Mouse (Mus musculus) right cerebral cortex, postnatal 36 days (tissue): ENCODE results near the gene B3gnt8.
"Not testable (repeated sequence)": the region's sequence is repeated elsewhere in the genome, so short reads cannot be mapped to it uniquely, and the experiment has no call there.

ENCODE experiments used
- DNase-seq, 2 experiments: peaks; one replicate each; pipeline ENCODE4 v3.0.0; 2022; ENCODE audit warnings: low spot score in 2 of 2, mixed read lengths in 1 of 2

B3gnt8 gene

DNA sequence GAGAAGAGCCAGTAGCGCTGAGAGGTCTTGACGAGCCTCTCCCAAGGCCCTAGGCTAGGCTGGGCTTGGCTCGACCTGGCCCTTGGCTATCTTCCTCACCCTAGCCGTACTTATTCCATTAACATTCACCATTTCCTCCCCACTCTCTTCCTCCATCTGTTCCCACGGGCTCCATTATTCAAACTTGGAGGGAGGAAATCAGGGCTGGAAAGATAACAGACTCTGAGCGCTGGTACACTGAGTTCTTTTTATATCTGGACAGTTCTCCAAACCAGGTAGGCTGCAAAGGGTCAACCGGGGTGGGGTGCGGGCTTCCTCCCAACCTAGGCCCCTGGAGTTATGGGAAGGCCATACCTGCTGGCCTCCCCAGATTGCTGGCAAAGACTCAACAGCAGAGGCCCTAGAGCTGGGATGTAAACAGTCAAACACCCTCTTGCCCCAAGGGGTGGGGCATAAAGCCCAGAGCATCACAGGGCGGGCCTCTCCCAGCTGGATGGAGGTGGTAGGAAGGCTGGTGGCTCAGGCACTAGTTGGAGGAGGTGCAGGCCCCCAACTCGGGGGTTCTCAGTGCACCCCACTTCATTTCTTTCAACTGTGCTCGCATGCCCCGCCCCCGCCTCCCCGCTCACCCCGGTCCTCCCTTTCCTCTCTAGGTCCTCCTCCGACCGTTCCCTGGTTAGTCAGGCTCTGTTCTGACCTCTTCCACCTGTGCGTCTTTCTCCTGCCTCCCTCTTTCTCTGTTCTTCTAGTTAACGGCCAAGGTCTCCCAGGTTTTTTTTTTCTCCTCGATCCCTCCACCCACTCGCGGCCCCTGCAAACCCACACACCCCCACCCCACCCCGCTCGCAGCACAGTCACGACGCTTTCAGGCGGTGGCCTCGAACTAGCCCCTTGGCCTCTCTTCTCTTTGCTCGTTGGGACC, at the start of gene B3gnt8:
TSS of gene B3gnt8 (plus strand) at position 146 of the 922 bp plus-strand sequence.
- DNase-seq: no peak

DNA sequence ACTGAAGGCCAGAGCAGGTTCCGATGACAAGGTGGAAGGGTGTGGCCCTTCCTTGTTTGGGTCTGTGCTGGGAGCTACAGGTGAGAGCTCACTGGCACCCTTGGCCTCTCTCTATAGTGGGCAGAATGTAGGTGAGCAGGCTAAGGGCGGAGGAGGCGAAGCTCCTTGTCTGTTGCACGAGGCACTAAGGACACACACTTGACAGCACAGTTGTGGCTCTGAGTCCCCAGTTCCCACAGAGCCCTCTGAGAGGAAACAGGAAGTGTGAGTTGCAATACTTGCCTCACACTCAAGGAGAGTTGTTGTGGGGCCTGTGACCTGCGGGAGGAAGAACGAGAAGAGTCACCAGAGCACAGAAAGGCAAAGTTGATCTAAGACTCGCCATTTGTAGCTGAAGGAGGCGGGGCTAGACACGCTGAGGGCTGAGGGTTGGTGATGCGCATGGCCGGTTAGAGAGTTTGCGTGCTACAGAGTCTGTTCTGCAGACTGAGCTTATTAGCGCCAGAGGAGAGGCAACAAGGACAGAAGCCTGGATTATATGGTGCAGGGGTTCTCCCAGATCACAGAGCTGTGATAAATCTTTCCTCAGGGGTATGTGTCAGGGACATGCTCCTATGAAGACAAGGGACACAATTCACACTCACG, 49.5 kb upstream of the B3gnt8 start:
- not testable (repeated sequence) for DNase-seq

DNA sequence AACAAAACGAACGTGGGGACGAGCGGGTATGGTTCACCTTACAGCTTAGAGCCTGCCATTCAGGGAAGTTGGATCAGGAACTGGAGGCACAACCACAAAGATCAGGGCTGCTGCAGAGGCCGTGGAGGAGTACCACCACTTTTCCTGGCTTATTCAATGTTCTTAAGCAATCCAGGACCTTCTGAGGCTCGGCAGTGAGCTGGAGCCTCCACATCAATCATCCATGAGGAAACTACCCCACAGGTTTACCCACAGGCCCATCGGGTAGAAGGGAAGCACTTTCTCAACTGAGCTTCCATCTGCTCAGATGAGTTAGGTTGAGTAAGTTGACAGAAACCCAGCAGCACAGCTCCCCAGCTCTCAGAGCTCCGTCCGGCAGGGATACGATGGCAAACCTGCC, 47.0 kb upstream of the B3gnt8 start:
- DNase-seq: no peak

DNA sequence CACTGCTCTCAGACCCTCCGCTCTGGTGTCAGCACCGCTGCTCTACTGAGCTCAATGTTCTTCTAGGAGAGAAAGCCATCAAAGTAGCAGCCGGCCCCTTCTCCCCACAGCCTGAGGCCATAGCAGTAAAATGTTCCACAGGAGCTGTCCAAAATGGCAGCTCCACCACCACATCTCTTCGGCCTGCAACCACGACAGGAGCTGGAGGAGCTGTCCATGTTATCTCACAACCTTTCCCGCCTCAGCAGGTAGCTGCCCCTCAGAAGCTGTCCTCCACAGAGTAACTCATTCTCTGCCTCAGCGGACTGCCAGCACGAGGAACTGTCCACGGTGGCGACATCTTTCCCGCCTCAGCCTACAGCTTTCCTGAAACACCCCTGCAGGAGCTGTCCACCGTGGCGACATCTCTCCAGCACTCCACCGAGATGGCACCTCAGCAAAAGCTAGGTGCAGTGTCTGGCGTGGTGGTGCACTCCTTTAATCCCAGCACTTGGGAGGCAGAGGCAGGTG, 44.1 kb upstream of the B3gnt8 start:
- no peak for DNase-seq

DNA sequence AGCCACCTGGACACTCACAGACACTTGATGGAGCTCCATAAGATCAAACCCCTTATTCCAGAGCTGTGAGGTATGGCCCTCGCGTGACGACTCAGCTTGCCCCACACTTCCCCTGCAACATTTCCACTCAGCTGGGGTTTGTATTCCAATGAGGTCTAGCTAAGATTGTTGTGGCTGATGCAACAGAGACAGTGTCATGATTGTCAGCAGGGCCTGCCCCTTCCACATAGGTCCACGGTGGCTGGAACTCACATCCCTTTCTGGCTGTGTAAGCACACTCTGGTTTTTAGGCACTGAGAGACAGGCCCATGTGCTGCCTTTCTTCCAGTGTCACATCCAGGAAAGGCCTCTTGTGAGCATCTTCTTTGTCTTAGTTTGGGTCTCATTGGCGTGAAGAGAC, 41.8 kb upstream of the B3gnt8 start:
- no peak for DNase-seq

- DNase-seq: no peak
Measured at GRCm38 (mm10) chr7:25585351-25586204, 40.9 kb upstream of the B3gnt8 start.

- no peak for DNase-seq
Measured at GRCm38 (mm10) chr7:25591226-25591625, 35.2 kb upstream of the B3gnt8 start.

GRCm38 (mm10) chr7:25593859-25594258, 32.6 kb upstream of the B3gnt8 start:
- DNase-seq: no peak

DNA sequence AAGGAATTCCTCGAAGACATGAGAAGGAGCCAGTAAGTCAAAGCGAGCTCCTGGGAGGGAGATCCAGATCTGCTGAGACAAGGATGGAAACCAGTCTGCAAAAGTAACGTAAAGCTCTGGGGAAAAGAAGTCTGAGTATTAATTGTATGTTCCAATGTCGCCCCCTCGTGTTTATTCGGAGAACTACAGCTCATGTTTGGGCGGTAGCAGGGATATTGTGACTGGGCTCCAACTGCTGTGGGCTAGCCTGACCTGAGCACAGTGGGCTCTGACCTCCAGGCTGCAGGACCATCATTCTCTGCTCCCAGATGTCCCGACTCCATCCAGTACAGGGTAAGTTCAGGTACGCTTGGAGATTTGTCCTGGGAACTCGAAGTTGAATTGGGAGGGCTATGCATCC, 26.8 kb upstream of the B3gnt8 start:
- DNase-seq: peak; percentile 33 to 60

DNA sequence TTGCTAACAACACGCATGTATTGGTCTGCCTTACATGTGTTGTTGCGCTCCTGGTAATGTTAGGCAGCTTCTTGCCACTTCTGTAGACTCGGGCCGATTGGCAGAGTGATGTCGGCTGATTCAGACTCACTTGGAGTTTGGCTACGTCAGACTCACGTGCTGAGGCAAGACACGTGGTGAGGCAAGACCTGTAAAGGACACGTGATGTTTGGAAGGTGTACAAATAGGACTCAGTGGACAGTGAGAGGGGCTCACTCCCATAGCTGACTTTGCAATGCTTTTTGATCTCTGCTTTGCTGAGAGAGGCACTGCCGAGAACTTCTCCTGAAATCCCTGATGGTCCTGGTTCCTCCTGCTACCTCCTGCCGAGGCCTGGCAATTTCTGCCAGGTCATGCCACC, 25.8 kb upstream of the B3gnt8 start:
- no peak for DNase-seq

DNA sequence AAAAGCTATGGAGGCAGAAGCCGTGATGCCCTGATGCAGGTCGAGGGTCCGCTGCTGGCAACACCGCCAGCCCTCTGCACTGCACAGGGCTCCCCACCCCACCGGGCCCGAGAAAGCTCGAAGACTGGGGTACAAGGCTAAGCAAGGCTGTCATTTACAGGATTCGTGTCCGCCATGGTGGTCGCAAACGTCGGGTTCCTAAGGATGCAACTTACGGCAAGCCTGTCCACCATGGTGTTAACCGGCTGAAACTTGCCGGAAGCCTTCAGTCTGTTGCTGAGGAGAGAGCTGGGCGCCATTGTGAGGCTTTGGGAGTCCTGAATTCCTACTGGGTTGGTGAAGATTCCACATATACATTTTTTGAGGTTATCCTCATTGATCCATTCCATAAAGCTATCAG, 25.1 kb upstream of the B3gnt8 start:
- DNase-seq: no peak

GRCm38 (mm10) chr7:25606625-25607063, 19.8 kb upstream of the B3gnt8 start:
- DNase-seq: no peak

GRCm38 (mm10) chr7:25607196-25607595, 19.3 kb upstream of the B3gnt8 start:
- no peak for DNase-seq

GRCm38 (mm10) chr7:25610056-25610455, 16.4 kb upstream of the B3gnt8 start:
- DNase-seq: no peak

GRCm38 (mm10) chr7:25611501-25611900, 15.0 kb upstream of the B3gnt8 start:
- DNase-seq: no peak

GRCm38 (mm10) chr7:25614086-25614485, 12.4 kb upstream of the B3gnt8 start:
- DNase-seq: no peak

GRCm38 (mm10) chr7:25614831-25615705, 11.4 kb upstream of the B3gnt8 start:
- DNase-seq: no peak

GRCm38 (mm10) chr7:25615706-25616011, 10.8 kb upstream of the B3gnt8 start, which contains the start of gene Erich4:
Erich4 (minus strand) TSS chr7:25615892.
- DNase-seq: no peak

- DNase-seq: no peak
Measured at GRCm38 (mm10) chr7:25617376-25618160, 8.9 kb upstream of the B3gnt8 start.
